Mouse (Mus musculus) WW6 (cell line): ENCODE results near the gene Myo16.

ENCODE experiments used
- DNase-seq: peaks from one replicate; pipeline ENCODE4 v3.0.0-alpha.2; 2013; ENCODE audit warnings: low read depth, low spot score

Myo16 gene

GRCm38 (mm10) chr8:10548003-10548584 lies 394.4 kb downstream of the Myo16 start:
- DNase-seq: no peak

DNA sequence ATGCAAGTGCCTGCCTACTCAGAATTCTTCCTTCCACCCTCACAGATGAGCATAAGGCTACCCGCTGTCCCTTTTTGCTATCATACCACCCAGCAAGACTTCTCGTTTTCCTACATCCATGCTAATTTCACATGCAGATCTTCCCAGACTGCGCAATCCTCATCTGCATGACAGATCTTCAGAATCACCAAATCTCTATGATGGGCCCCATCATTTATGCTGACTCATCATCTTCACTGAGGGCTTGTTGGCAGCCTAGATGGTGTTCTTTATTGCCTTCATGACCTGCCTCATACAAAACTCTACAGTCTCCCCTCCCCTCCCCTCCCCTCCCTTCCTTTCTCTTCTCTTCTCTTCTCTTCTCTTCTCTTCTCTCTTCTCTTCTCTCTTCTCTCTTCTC lies 395.7 kb downstream of the Myo16 start:
- DNase-seq: no peak

GRCm38 (mm10) chr8:10557961-10558360 lies 404.2 kb downstream of the Myo16 start:
- DNase-seq: no peak

DNA sequence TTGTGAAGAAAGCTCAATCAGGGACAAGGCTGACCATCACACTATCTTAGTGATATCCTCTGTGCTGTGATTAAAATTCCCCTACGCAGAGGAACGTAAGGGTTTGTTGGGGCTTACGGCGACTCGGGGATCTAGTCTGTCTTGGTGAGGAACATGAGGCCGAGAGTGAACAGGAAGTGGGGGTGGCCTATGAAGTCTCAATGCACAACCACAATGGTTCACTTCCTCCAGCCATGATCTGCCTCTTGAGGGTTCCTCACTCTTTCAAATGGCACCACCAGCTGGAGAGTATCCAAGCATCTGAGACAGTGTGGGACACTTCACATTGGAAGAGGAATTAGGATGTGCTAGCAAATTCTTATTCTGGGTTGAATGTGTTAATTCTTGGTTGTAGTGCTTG lies 405.8 kb downstream of the Myo16 start:
- no peak for DNase-seq

DNA sequence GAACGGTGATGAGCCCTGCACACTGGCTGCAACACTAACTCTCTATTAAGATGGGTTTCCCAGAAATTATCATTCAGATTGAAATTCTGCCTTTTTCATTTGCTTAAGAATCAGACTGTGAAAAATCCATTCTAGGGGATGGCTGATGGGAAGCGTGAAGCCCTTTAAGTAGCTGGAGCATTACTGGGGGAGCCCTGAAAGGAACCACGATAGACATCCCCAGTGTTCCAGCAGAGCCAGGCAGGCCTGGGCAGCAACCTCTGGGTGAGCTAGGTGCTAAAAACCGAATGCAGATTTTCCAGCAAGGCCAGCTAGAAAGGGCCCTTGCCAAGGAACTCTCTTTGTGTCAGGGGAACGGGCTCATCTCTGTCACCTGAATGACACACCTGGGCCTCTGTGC lies 407.9 kb downstream of the Myo16 start:
- no peak for DNase-seq

GRCm38 (mm10) chr8:10562046-10562445 lies 408.3 kb downstream of the Myo16 start:
- DNase-seq: no peak

GRCm38 (mm10) chr8:10562636-10563035 lies 408.9 kb downstream of the Myo16 start:
- no peak for DNase-seq

DNA sequence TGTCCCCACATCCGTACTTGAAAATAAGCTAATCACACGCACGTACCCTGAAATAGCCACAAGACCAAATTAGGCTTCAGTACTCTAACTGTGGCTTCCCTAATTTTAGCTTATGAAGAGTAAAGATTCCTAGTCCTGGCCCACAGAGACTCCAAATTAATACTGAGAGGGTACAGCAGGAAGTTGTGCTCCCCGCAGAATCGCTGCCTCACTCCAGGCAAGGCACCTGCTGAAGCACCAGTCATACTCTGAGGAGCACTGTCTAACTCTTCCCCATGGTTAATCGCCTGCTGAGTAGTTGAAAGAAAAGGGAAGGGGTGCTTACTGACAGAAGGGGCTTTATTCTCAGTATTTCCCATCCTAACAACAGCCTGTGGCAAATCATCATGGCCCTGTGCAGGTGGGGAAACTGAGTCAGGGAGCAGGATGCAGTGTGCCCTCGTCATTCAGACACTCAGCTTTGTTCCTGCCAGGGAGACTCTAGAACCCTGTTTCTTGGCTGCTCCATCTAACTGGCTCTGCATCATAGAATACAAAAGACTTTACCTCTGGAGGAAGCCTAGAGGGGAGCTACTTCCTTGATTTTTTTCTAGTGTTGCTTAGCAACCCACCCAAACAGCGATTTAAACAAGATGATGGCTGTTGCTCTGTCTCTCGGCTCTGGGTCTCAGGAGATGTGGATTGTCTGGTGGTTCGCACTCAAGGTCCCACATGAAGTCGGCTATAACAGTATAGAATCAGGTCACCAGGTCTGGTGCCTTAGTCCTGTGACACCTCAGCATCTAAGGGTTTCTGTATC lies 411.7 kb downstream of the Myo16 start:
- DNase-seq: no peak

DNA sequence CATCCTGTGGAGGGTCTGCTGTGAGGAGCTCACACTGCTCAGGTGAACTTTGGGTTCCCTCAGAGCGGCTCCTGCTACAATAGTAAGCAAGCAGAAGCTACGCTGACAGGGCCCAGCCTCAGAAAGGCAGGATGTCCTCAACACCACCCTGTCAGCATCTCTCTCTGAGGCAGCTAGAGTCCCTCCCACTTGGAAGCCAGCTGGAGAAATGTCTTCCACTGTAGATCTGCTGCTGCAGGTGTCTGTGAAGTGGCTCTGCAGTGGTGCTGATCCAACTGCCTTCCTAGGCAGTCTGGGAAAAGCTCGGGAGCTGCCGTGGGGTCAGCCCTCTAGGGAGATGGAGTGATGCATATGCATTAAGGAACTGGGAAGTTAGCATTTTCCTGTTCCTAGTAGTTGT lies 414.7 kb downstream of the Myo16 start:
- DNase-seq: no peak

DNA sequence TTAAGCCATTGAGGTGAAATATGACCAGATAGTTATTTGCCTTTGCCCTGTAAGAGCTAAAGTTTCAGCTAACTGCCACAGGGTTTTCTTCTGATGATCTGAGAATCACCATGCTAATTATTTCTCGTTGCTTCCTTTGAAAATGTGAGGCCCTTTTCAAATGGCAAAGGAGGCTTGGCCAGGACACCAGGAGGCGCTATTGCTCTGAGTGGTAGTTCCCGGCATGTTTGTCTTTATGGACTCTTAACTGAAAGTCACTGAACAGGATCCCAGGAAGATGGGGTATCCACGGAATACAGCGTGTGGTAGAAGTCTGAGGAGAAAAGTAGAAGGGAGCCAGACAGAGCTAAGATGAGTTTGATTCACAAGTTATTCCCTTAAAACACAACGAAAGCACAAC lies 420.4 kb downstream of the Myo16 start:
- DNase-seq: peak; percentile 48

GRCm38 (mm10) chr8:10575244-10575643 lies 421.5 kb downstream of the Myo16 start:
- no peak for DNase-seq

DNA sequence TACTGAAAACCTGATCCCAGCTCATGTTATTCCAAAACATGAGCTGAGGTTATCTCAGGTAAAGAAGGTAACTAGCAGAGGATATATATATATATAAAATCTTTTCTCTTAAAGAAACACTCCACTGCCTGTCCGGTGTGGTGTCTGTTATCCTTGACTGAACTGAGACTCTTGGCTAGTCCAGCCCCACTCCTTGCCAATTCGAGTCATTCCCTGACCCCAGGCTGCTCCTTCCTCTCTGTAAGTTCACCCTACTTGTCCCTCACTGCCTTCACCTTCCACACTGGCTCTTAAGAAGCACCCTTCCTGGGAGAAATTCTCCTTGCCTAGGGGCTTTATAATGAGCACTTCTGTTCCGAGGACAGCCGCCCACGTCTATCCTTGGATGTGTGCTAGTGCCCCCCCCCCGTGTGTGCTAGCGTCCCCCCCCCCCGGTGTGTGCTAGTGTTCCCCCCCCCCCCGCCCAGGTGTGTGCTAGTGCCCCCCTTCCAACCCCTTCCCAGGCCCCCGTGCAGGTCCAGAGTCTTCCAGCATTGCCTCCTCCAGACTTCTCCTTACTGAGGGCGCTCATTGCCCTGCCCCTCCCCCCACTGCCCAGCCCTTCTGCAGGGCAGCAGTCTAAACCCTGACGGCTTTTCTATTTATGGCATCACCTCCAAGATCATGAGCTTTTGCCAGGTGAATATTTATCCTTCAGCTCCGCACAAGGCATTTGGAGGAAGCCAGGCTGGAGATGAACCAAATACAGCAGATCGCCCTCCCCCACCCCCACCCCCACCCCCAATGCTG lies 433.4 kb downstream of the Myo16 start:
- no peak for DNase-seq

DNA sequence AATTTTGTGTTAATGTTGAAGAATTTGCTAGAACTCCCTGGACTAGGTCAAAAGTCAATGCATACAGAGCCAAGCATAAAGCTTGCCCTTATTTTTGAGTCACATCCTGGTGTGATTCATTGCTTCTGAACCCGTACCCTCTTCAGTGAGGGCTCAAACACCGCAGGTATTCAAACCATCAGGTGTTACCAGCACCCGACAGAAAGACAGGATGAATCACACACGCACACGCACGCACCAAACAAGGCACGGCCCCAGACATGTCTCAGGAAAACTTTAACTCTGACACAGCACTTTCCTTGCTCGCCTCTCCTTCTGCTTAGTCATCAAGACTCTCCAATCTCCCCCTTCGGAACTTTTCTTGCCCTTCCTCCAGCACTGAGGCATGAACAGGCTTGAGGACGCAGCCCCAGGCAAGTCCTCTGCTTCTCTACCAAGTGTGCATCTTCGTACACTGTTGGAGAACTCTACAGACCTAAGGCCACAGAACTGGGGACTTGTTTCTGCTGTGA lies 435.8 kb downstream of the Myo16 start:
- DNase-seq: no peak

- no peak for DNase-seq
Measured at GRCm38 (mm10) chr8:10592917-10593316, 439.2 kb downstream of the Myo16 start.

GRCm38 (mm10) chr8:10596353-10596752 lies 442.6 kb downstream of the Myo16 start:
- DNase-seq: no peak

GRCm38 (mm10) chr8:10597595-10597994 lies 443.9 kb downstream of the Myo16 start:
- DNase-seq: no peak

DNA sequence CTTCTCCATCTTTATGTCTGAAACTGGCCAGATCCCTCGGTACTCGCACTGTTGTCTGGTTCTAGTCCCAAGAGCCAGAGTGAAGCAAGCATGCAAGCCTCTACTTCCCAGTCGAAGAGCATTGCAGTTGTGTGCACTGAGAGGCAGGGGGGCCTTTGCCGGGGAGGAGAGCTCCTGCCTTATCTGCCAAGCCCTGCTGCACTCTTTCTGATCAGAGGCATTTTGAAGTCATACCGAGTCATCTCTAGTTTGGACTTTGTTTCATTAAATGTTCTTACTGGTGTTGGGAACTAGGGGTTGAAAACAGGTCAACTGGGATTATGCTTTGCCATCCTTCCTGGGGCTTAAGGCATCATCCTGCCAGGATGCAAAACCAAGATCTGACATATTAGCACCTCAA lies 445.2 kb downstream of the Myo16 start:
- DNase-seq: no peak

GRCm38 (mm10) chr8:10606028-10606815 lies 452.5 kb downstream of the Myo16 start:
- DNase-seq: no peak

DNA sequence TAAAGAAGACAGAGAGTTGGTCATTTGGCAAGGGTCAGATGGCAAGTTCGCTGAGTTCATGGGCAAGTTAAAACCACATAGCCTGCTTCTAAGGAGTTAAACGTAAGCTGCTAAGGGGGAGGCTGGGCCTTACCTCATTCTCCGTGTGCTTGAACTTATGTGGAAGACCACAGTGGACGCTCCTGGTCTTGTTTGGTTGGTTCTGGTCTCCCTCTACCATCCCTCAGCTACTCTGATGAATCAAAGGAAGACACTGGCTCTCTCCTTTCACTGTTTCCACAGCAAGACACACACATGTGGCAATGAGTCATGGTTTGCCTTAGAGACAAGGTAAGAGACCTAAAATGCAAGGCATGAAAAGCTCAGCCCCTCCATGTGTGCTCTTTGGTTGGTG lies 453.1 kb downstream of the Myo16 start:
- DNase-seq: no peak

- no peak for DNase-seq
Measured at GRCm38 (mm10) chr8:10611636-10612035, 457.9 kb downstream of the Myo16 start.

- DNase-seq: no peak
Measured at GRCm38 (mm10) chr8:10613371-10613770, 459.7 kb downstream of the Myo16 start.

- DNase-seq: no peak
Measured at GRCm38 (mm10) chr8:10619689-10620088, 466.0 kb downstream of the Myo16 start.
